Mouse (Mus musculus) regulatory T cell (primary cell): ENCODE measurements around the gene Ablim1.

Experiments used
- in situ Hi-C: fragments of 300-600 bp; cut with MboI, MseI; formaldehyde crosslinking; loops from one replicate; pipeline ENCODE4 v1.15.1; 2025; ENCODE audit warnings: high pct_unique_total_duplicates

The Ablim1 gene

DNA sequence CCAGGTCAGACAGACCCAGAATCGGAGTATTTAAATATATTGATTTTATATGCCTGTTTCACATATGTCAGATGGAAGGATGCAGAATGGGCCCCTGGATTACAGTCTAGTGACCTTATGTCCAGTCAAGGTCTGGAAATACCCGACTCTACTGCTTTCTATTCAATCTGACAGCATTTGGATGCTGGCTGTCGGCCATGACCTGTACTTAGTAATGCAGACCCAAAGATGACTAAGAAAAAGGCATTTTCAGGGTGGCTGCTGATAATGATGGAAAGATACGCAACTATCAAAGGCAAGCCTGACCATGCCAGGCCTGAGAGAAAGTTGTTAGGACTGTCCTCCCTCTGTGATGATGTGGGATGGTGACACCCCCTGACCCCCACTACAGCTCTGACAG is 321.0 kb downstream of the Ablim1 start:
- in situ Hi-C loops: no loop called here

DNA sequence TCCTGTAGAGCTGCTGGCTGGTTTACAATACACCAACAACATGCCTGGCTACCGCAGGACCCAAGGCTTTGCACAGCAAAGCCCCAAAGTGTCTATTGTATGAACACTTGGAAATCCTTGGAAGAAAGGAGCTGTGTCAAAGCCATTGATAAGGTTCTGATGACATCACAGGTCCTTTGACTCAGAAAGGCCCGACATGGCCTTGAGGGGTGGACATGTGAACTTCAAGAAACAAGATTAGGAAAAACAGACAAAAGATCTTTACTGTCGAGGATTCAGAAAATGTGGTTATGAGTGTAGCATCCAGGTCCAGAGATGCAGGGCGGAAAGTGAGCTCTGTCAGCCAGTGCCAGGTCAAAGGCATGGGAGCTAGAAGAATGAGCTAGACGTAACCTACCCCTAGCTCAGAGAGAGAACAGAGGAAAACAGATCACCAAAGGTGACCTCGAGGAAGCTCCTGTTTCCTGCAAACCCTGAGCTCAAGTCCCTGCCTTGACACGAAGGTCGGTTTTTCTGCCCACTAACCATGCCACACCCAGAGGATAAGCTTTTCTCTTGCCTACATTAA is 321.7 kb downstream of the Ablim1 start:
- in situ Hi-C loops: no loop called here

DNA sequence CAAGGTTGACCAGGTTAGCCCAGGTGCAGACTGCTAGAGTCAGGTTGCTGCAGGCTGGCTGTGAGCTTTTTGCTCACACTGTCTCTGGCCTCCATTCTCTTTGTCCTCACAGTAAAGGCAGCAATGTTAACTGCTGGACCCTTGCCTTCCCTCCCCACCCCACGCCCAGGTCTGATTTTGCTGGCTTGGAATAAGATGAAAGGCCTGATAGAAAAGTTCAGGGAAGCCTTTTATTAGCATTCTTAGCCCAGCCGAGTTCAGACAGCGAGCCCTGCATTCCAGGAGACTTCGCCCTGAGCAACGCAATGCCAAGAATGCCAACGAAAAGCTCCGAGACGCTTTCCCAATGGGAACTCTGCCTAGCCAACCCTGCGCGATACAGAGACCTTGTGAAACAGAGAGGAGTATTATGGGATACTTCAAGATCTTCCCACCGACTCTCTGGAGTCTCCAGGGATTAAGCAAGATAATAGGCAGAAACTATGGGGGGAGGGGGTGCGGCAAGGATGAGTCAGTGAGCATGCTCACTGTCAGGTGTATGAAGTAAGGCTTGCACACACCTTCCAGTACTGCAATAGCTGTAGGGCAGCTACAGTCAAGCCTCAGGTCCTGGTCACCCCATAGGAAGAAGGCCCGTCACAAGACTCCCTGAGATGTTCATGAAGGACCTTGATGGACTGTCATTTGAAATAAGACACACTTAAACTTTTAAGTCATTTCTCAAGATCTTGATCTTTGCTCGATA is 324.2 kb downstream of the Ablim1 start:
- in situ Hi-C loops: no loop called here

DNA sequence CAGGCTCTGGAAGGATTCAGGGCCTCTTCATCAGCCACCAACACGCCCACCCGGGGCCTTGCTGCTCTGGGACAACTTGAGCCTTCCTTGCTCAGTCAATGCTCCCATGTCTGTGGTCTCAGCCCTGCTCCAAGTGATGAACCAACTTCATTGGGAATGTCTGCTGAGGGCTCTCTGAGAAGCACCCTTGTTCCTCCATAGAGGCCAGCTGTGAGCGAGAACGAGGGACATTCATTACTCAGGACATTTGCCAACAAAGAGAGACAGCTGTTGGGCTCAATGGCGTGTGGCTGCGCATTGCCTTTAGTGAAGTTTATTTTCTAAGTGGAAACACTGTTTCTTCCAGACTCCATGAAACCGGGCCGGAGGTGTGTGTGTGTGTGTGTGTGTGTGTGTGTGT is 325.5 kb downstream of the Ablim1 start:
- in situ Hi-C loops: no loop called here

DNA sequence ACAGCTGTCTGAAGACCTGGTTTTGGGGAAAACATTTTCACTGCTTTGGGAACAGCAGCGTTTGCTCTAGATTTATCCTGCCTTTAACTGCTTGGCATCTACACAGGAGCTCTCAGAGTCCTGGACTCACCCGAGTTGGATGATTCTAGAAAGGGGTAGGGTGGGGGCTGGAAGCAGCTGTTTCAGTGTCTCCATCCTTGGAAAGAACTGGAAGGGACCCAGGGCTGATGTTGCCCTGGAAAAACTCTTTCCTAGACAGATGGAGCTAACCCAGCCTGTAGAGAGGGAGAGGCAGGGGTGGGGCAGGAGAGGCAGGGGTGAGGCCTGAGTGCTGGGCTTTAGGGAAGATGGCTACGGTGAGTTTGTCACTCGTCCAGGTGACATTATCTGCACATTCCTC is 330.5 kb downstream of the Ablim1 start:
- in situ Hi-C loops: no loop called here

DNA sequence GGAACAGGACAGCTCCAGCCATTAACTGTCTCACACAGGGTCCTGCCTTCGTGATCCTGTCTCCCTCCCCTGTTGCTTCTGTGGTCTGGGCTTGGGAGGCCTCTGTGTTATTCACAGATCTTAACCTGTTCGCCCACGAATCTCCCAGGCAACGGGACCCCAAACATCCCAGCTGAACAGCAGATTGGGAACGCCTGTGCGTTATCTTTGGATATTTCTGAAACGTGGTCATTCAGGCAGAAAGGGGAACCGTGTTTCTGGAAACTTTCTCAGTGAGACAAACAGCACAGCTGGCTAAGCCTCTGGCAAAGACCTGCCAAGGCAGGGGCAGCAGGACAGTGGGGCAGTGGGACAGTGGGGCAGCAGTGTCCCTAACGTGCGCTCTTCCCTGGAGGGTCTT is 331.0 kb downstream of the Ablim1 start:
- in situ Hi-C loops: no loop called here
